Mouse (Mus musculus) adrenal gland, adult (tissue): ENCODE measurements around the gene Mup19.
"Not testable (repeated sequence)": the region's sequence is repeated elsewhere in the genome, so short reads cannot be mapped to it uniquely, and the experiment has no call there.

ENCODE experiments used
- DNase-seq, 2 experiments: peaks; one replicate each; pipeline ENCODE4 v3.0.0; 2022 to 2023; ENCODE audit warnings: low spot score in 1 of 2; ENCODE audit not compliant: inconsistent age in 2 of 2

The Mup19 gene

GRCm38 (mm10) chr4:61782169-61782568 lies at the start of gene Mup19:
Mup19 (minus strand) TSS chr4:61782269.
- not testable (repeated sequence) for DNase-seq

- DNase-seq, result no peak
Observed at GRCm38 (mm10) chr4:61829211-61829610, 47.1 kb upstream of the Mup19 start.

GRCm38 (mm10) chr4:61823185-61823584 lies 41.1 kb upstream of the Mup19 start:
- no peak for DNase-seq

GRCm38 (mm10) chr4:61822541-61822940 lies 40.5 kb upstream of the Mup19 start:
- DNase-seq, result not testable (repeated sequence)

- DNase-seq, result no peak
Observed at GRCm38 (mm10) chr4:61815602-61816001, 33.5 kb upstream of the Mup19 start.

- DNase-seq, result no peak
Observed at GRCm38 (mm10) chr4:61813435-61813834, 31.4 kb upstream of the Mup19 start.

- peak; percentile 42 to 84 for DNase-seq
Observed at GRCm38 (mm10) chr4:61811193-61811592, 29.1 kb upstream of the Mup19 start.

- not testable (repeated sequence) for DNase-seq
Observed at GRCm38 (mm10) chr4:61808926-61809325, 26.9 kb upstream of the Mup19 start.

- peak in 1 of 2 experiments; percentile 9 for DNase-seq
Observed at GRCm38 (mm10) chr4:61789699-61790098, 7.6 kb upstream of the Mup19 start.

GRCm38 (mm10) chr4:61784231-61784630 lies 2.2 kb upstream of the Mup19 start:
- DNase-seq, result peak in 1 of 2 experiments; percentile 11
